Mouse (Mus musculus) bone marrow, adult 2 months (tissue): ENCODE data around the gene Tex30. TPM values are rescaled to one million over a fixed set of nuclear protein-coding genes. Genes with fewer than 3 reads are reported as not detected.

Source experiments
- H3K27ac ChIP-seq: fragments of 200-500 bp; 2 replicates; pipeline ENCODE4 v1.5.1; 2012; ENCODE audit warnings: low read depth, mild to moderate bottlenecking, control low read depth, inconsistent platforms, low read length; ENCODE audit not compliant: control insufficient read depth, poor library complexity, insufficient read depth
- H3K4me1 ChIP-seq: fragments of 200-500 bp; 2 replicates; pipeline ENCODE4 v1.6.1; 2011; ENCODE audit warnings: low read length; ENCODE audit not compliant: control insufficient read depth, insufficient read depth
- H3K4me3 ChIP-seq: fragments of 200-500 bp; replicated peaks from 2 replicates; pipeline ENCODE3; 2011; ENCODE audit warnings: mild to moderate bottlenecking, low read depth, low read length, control low read depth; ENCODE audit not compliant: control insufficient read depth
- CTCF ChIP-seq: fragments of 200-500 bp; IDR thresholded peaks from 2 replicates; pipeline ENCODE4 v1.5.1; 2011; ENCODE audit warnings: low read length, control low read depth; ENCODE audit not compliant: control insufficient read depth, insufficient read depth
- POLR2A ChIP-seq: fragments of 200-500 bp; IDR thresholded peaks from 2 replicates; pipeline ENCODE4 v1.6.1; 2011; ENCODE audit warnings: low read depth, mild to moderate bottlenecking, control low read depth, low read length, borderline replicate concordance; ENCODE audit not compliant: control insufficient read depth
- WGBS: fragments of 180-500 bp; shearing (Covaris S2); methylation state at CpG from one replicate; pipeline ENCODE4 v1.1.7; 2018; 5-methylcytosine and 5-hydroxymethylcytosine counted together
- polyA plus RNA-seq: library from polyadenylated mRNA; stranded (reverse); fragments of >200 nt; gene quantifications from 2 replicates; pipeline ENCODE4 v1.2.4, GENCODE M21; 2011; ENCODE audit warnings: low replicate concordance; ENCODE audit not compliant: missing spikeins, insufficient read depth, insufficient read length

Gene Tex30
- polyA plus RNA-seq: 5.6 and 39.5 TPM in 2 replicates

DNA sequence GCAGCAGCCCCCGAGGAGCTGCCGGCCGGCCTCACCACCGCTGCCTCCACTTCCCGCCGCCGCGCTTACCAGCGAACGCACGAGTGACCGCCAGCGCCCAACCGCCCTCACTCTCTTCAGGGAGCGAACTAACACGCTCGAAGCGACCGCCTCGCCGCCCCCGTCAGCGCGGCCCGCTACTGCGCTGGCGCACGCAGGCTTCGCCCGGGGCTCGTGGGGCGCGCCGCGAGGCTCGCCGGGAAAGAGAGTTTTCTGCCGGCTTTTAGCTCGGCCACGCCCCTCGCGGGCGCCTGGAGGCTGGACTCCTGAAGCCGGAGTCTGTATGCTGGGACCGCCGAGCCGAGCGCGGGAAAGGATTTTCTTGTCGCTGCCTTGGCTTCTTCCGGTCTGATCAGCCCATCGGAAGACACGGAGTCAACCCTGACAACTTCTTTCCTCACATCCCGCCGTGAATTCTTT lies at the start of gene Tex30:
Gene Tex30 (minus strand): TSS at position 183 of the 459 bp plus-strand sequence.
- Histone ChIP-seq H3K4me1 (no peaks in the 10 kb centered on the region; the same call in 1 of the 2 replicates), H3K4me3 (peak within 1 kb of the TSS; percentile 93), H3K27ac (peak within 1 kb of the TSS; percentile 99)
- TF ChIP-seq CTCF: no peak
- TF ChIP-seq POLR2A: peak; percentile 92
- under 1% methylated on average over 55 of the region's 55 CpGs for WGBS

GRCm38 (mm10) chr1:44148706-44149105 lies 46.5 kb upstream of the Tex30 start:
- Histone ChIP-seq H3K27ac (no peak overlapping the region), H3K4me1 (no peaks in the 10 kb centered on the region; the same call in 1 of the 2 replicates), H3K4me3 (peak overlapping the region; percentile 59)
- 33% methylated on average over 6 of the region's 6 CpGs for WGBS
- TF ChIP-seq POLR2A (no peak), CTCF (no peak)

DNA sequence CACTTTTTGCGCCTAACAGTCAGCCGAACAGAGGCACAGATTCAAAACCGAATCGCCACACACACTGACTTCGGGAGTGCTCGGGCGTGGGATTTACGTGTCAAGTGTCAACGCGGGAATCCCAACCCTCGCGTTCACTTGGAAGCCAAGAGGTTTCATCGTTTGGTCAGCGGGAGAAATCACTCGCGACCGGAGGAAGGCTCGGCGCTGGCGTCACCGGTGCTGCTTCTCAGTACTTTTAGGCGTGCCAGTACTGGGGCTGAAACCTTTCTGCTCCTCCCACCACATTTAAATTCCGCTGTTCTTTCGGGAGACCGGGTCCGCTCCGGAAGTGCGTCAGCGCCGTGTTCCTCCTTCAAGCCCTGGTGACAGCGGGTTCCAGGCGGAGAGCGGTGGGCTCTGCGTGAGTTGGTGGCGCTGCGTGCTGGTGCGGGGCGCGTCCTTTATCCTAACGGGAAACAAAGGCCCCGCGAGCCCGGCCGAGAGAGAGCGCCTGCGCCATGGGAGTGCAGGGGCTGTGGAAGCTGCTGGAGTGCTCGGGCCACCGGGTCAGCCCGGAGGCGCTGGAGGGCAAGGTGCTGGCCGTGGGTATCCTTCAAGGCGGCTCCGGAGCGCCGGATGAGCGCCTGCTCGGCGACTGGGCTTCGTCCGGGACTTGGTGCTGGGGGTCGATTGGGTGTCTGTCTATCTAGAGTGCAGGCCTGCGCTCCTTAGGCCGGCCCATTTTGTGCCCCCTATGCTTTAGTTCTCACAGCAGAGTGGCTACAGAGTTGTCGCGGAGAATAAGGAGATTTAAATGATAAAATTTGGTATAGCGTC lies 45.5 kb upstream of the Tex30 start, which contains the start of gene Ercc5:
Gene Ercc5 (plus strand): TSS at position 182 of the 819 bp plus-strand sequence.
- peak within 1 kb of the TSS; percentile 77; the same call in 1 of the 2 replicates for H3K27ac ChIP-seq
- no peaks in the 10 kb centered on the region; the same call in 1 of the 2 replicates for H3K4me1 ChIP-seq
- peak within 1 kb of the TSS; percentile 84 for H3K4me3 ChIP-seq
- WGBS: under 1% methylated on average over 66 of the region's 66 CpGs
- no peak for TF ChIP-seq CTCF
- TF ChIP-seq POLR2A: peak; percentile 79; the same call in 1 of the 2 replicates

DNA sequence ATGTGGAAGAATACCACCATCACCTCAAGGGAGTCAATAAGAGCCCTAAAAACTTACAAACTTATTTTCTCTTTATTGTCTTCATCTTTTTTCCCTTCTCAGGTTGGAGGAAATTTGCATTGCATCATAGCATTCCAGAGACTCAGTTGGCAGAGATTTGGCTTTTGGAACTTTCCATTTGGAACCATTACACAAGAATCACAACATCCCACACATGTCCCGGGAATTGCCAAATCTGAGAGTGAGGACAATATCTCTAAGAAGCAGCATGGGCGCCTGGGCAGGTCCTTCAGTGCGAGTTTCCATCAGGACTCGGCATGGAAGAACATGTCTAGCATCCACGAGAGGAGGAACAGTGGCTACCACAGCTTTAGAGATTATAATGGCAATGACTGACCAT lies 40.5 kb upstream of the Tex30 start:
- Histone ChIP-seq H3K4me1 (no peaks in the 10 kb centered on the region), H3K4me3 (no peak overlapping the region), H3K27ac (no peak overlapping the region)
- no peak for TF ChIP-seq POLR2A
- no peak for TF ChIP-seq CTCF
- WGBS: 82% methylated on average over 5 of the region's 5 CpGs

DNA sequence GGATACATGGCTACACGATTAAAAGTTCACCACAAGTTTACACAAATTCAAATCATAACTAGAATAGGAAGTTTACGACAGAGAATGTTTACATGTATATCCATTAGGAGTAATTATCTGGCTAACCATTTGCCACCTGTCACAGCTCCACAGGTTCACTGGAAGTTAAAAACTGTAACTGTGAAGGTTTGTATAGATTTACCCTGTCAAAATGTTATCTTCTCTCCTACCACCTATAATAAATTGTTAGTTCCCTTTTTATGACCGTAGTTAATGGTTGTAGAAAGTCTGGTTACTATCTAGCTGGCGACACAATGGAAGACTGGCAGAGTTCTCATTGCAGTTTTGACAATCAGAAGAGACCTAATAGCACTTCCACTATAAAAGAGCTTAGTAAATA lies 38.0 kb upstream of the Tex30 start:
- Histone ChIP-seq H3K4me3 (no peak overlapping the region), H3K4me1 (no peaks in the 10 kb centered on the region), H3K27ac (no peak overlapping the region)
- WGBS: 71% methylated on average over 4 of the region's 4 CpGs
- TF ChIP-seq CTCF (no peak), POLR2A (no peak)

DNA sequence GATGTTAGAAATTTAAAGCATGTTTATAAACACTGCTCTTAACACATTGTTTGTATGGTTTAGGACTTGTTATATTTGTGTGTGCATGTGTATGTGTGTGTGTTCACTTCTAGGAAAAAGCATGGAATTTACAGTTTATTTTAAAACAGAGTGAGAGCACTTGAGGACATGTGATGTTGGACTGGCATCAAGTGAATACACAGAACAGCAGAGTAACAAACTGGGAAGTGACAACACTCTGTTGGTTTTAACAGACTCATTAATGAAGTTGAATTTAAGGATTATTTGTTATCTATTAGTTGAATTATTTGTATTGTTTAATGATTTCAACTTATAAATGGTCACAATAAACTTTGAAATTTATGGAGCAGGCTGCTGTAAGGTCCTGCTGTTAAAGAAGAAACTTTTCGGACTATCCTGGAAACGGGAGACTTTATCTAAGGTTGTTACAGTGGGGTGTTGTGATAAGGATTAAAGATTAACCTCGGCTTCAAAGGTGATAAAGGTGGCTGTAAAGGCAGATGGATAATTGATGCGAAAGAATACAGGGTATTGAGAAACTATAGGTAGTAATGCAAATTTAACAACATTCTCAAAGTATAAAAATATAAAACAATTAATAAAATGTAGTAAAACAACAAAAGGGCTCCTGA lies 27.8 kb upstream of the Tex30 start:
- WGBS: 76% methylated on average over 4 of the region's 4 CpGs
- no peak overlapping the region for H3K27ac ChIP-seq
- no peaks in the 10 kb centered on the region for H3K4me1 ChIP-seq
- no peak for TF ChIP-seq POLR2A
- no peak for TF ChIP-seq CTCF
- no peak overlapping the region for H3K4me3 ChIP-seq

- H3K27ac ChIP-seq: no peak overlapping the region
- H3K4me3 ChIP-seq: no peak overlapping the region
- H3K4me1 ChIP-seq: no peaks in the 10 kb centered on the region
- 64% methylated on average over 4 of the region's 4 CpGs for WGBS
- TF ChIP-seq CTCF (no peak), POLR2A (no peak)
Measured at GRCm38 (mm10) chr1:44125590-44125989, 23.3 kb upstream of the Tex30 start.

GRCm38 (mm10) chr1:44122256-44122655 lies 20.0 kb upstream of the Tex30 start:
- TF ChIP-seq CTCF (no peak), POLR2A (no peak)
- no peak overlapping the region for H3K27ac ChIP-seq
- WGBS: 5% methylated on average over 3 of the region's 3 CpGs

GRCm38 (mm10) chr1:44120074-44120406 lies 17.8 kb upstream of the Tex30 start:
- H3K4me3 ChIP-seq: peak overlapping the region; percentile 68
- no peak for TF ChIP-seq POLR2A
- no peak for TF ChIP-seq CTCF
- 21% methylated on average over 6 of the region's 6 CpGs for WGBS
- no peaks in the 10 kb centered on the region for H3K4me1 ChIP-seq
- no peak overlapping the region; the same call in 1 of the 2 replicates for H3K27ac ChIP-seq

More at GRCm38 (mm10) chr1:44122256-44122655, 20.0 kb upstream of the Tex30 start:
- Histone ChIP-seq H3K4me1 (no peaks in the 10 kb centered on the region), H3K4me3 (no peak overlapping the region)
